9 mouse cellular contexts compared by ENCODE assay signal in the genomic region with DNA sequence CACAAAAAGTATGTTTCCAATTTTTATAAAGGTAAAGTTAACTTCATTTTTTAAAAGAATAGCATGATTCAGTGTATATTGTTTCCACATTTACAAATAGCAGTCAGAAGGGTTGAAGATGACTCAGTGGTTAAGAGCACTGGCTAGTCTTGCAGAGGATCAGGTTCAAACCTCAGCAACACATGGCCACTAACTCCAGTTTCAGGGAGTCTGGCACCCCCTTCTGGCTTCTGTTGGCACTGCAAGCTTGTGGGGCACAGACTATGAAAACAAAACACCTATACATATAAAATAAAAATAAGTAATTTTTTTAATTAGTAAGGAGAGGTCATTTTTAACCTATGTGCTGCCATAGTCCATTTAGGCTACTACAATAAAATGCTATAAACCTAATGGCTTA.
A peak's percentile ranks its signal among the peaks of the same experiment; 100 is the strongest.
DNase-seq lines count a peak whose midpoint lies in the region; ATAC-seq and TF ChIP-seq lines count a peak whose summit lies in the region.
"Had no signal": no experiment of that assay in that cellular context is flagged by ENCODE, and none has a peak within 500 bp of the region (broad histone marks: within the 10 kb centered on the region; RNA-seq: fewer than 3 reads in every experiment).

No protein-coding gene starts in this region.

- no peaks in the 10 kb centered on the region for H3K4me1 ChIP-seq in kidney, embryonic 16.5 days (ENCODE audit: insufficient read depth, low read length)
- H3K4me1 ChIP-seq in E14TG2a.4 (replicated peaks; ENCODE audit: low read depth, low read length): no peaks in the 10 kb centered on the region
- H3K4me1 ChIP-seq: liver, embryonic 15.5 days; neural tube, embryonic 13.5 days had no signal

- intact Hi-C loops in left cerebral cortex, postnatal 36 days (cut with DNase I): no loop called here

- no peaks in the 10 kb centered on the region for H3K27me3 ChIP-seq in kidney, embryonic 16.5 days (ENCODE audit: insufficient read depth, low read length)
- H3K27me3 ChIP-seq in E14TG2a.4 (ENCODE audit: insufficient read depth, low read length): no peaks in the 10 kb centered on the region
- H3K27me3 ChIP-seq: liver, embryonic 15.5 days; neural tube, embryonic 13.5 days had no signal

- no peak overlapping the region for H3K4me3 ChIP-seq in kidney, embryonic 16.5 days (ENCODE audit: low read length)
- H3K4me3 ChIP-seq in E14TG2a.4 (replicated peaks; ENCODE audit: low read length): no peak overlapping the region
- H3K4me3 ChIP-seq: liver, embryonic 15.5 days; neural tube, embryonic 13.5 days had no signal

- H3K9me3 ChIP-seq in kidney, embryonic 16.5 days (ENCODE audit: low read length): no peaks in the 10 kb centered on the region; the same call in 1 of the 2 replicates
- H3K9me3 ChIP-seq in E14TG2a.4 (ENCODE audit: low read length): no peaks in the 10 kb centered on the region
- H3K9me3 ChIP-seq: liver, embryonic 15.5 days; neural tube, embryonic 13.5 days had no signal

- TF ChIP-seq CTCF in E14TG2a.4 (conservative IDR thresholded peaks at IDR 0.05; ENCODE audit: low read length): peak; percentile 89

- no peak for ATAC-seq in kidney, embryonic 16.5 days (ENCODE audit: low FRiP score, low TSS enrichment)

- DNase-seq in kidney, postnatal 10 days: peak; percentile 27
- peak; percentile 53 for DNase-seq in R1 (ENCODE audit: low read depth, low spot score)
- peak; percentile 22 for DNase-seq in naive thymus-derived CD4-positive, alpha-beta T cell, adult 2 months (ENCODE audit: low read depth)
- DNase-seq in left cerebral cortex, adult 9 months (ENCODE audit: low spot score in 2 of 2): no peak
- DNase-seq in left cerebral cortex, postnatal 36 days (ENCODE audit: low spot score in 2 of 2): no peak

- 0 out of 2 replicates have a peak, but pooled peaks cover 3% of the 10 kb centered on the region for H3K36me3 ChIP-seq in kidney, embryonic 16.5 days (ENCODE audit: insufficient read depth, low read length)
- no peaks in the 10 kb centered on the region for H3K36me3 ChIP-seq in E14TG2a.4 (ENCODE audit: insufficient read depth, low read length)
- H3K36me3 ChIP-seq: liver, embryonic 15.5 days had no signal

- no peak overlapping the region for H3K4me2 ChIP-seq in kidney, embryonic 16.5 days (replicated peaks; ENCODE audit: low read depth, low read length)
- H3K4me2 ChIP-seq: liver, embryonic 15.5 days; neural tube, embryonic 13.5 days had no signal

- H3K9ac ChIP-seq in kidney, embryonic 16.5 days (replicated peaks; ENCODE audit: low read length): no peak overlapping the region
- H3K9ac ChIP-seq: liver, embryonic 15.5 days; neural tube, embryonic 13.5 days had no signal

- no peak overlapping the region for H3K27ac ChIP-seq in kidney, embryonic 16.5 days (ENCODE audit: low read length)
- H3K27ac ChIP-seq: liver, embryonic 15.5 days; neural tube, embryonic 13.5 days had no signal

Comparison
In these comparisons a context has a peak if more than half of its experiments do, and no peak if none do; other contexts are left out.
1. DNase-seq: peak in kidney, postnatal 10 days (single experiment), R1 (single experiment) and naive thymus-derived CD4-positive, alpha-beta T cell, adult 2 months (single experiment); none in left cerebral cortex, adult 9 months (0 of 2) and left cerebral cortex, postnatal 36 days (0 of 2).